Mouse (Mus musculus): ENCODE measurements around the gene Raly.

The Raly gene

GRCm38 (mm10) chr2:154790656-154791483 lies at the start of gene Raly, which contains the start of gene a:
Raly (plus strand) TSS chr2:154791096.
a (plus strand) TSS chr2:154791402.
- DNase-seq (ENCODE audit: low spot score), result peak; percentile 99

- DNase-seq (ENCODE audit: low spot score), result no peak
These were observed 47.7 kb upstream of the Raly start for GRCm38 (mm10) chr2:154742911-154743819.

- DNase-seq (ENCODE audit: low spot score), result peak; percentile 41
These were observed 47.0 kb upstream of the Raly start for GRCm38 (mm10) chr2:154743915-154744314.

GRCm38 (mm10) chr2:154748383-154748782 lies 42.5 kb upstream of the Raly start:
- no peak for DNase-seq (ENCODE audit: low spot score)

- DNase-seq (ENCODE audit: low spot score), result peak; percentile 58
These were observed 41.6 kb upstream of the Raly start for GRCm38 (mm10) chr2:154749046-154750036.

- no peak for DNase-seq (ENCODE audit: low spot score)
These were observed 39.0 kb upstream of the Raly start for GRCm38 (mm10) chr2:154751924-154752323.

- no peak for DNase-seq (ENCODE audit: low spot score)
These were observed 36.8 kb upstream of the Raly start for GRCm38 (mm10) chr2:154754068-154754560.

GRCm38 (mm10) chr2:154755791-154756190 lies 35.1 kb upstream of the Raly start:
- no peak for DNase-seq (ENCODE audit: low spot score)

GRCm38 (mm10) chr2:154757691-154758090 lies 33.2 kb upstream of the Raly start:
- DNase-seq (ENCODE audit: low spot score), result no peak

GRCm38 (mm10) chr2:154758454-154758853 lies 32.4 kb upstream of the Raly start:
- no peak for DNase-seq (ENCODE audit: low spot score)

- DNase-seq (ENCODE audit: low spot score), result no peak
These were observed 27.7 kb upstream of the Raly start for GRCm38 (mm10) chr2:154763226-154763625.

GRCm38 (mm10) chr2:154764828-154765497 lies 25.9 kb upstream of the Raly start:
- DNase-seq (ENCODE audit: low spot score), result no peak

GRCm38 (mm10) chr2:154765554-154766008 lies 25.3 kb upstream of the Raly start:
- no peak for DNase-seq (ENCODE audit: low spot score)

GRCm38 (mm10) chr2:154767051-154767450 lies 23.8 kb upstream of the Raly start:
- no peak for DNase-seq (ENCODE audit: low spot score)

- no peak for DNase-seq (ENCODE audit: low spot score)
These were observed 21.0 kb upstream of the Raly start, which contains the start of gene Gm14214 for GRCm38 (mm10) chr2:154769930-154770329. Gm14214 (minus strand) TSS chr2:154770030.

- no peak for DNase-seq (ENCODE audit: low spot score)
These were observed 19.3 kb upstream of the Raly start for GRCm38 (mm10) chr2:154771604-154772003.

- peak; percentile 60 for DNase-seq (ENCODE audit: low spot score)
These were observed 16.9 kb upstream of the Raly start for GRCm38 (mm10) chr2:154774032-154774431.

GRCm38 (mm10) chr2:154776496-154776895 lies 14.4 kb upstream of the Raly start:
- no peak for DNase-seq (ENCODE audit: low spot score)

GRCm38 (mm10) chr2:154779648-154780047 lies 11.2 kb upstream of the Raly start:
- no peak for DNase-seq (ENCODE audit: low spot score)

GRCm38 (mm10) chr2:154782361-154782760 lies 8.5 kb upstream of the Raly start:
- DNase-seq (ENCODE audit: low spot score), result no peak
